Mouse (Mus musculus): ENCODE measurements around the gene D10Wsu102e.

- TF ChIP-seq CTCF (IDR thresholded peaks at IDR 0.05; ENCODE audit: low read depth, low read length) = no peak
- TF ChIP-seq EP300 (IDR thresholded peaks at IDR 0.05; ENCODE audit: insufficient read depth, low read depth, low read length) = no peak
- TF ChIP-seq POLR2A (IDR thresholded peaks at IDR 0.05; ENCODE audit: insufficient read depth, low read length) = no peak
Observed at GRCm38 (mm10) chr10:83457531-83457930, 97.5 kb downstream of the D10Wsu102e start.

Measured in ES-Bruce4 (cell line).